Mouse (Mus musculus) midbrain, embryonic 11.5 days (tissue): ENCODE data around the gene Wrnip1. TPM values are rescaled to one million over a fixed set of nuclear protein-coding genes. Genes with fewer than 3 reads are reported as not detected.

Experiments
- ATAC-seq: fragments of 200-750 bp; cut with Nextera tagmentation; 2 replicates; pipeline ENCODE4 v1.8.0; 2017; ENCODE audit warnings: moderate TSS enrichment, moderate library complexity; ENCODE audit not compliant: low FRiP score
- DNase-seq: peaks from one replicate; pipeline ENCODE4 v3.0.0; 2015; ENCODE audit warnings: low spot score; ENCODE audit errors: missing footprints
- H3K27ac ChIP-seq: fragments of 300-500 bp; sonication (generic); 2 replicates; pipeline ENCODE4 v1.5.1; 2014; ENCODE audit warnings: low read depth, low read length
- H3K27me3 ChIP-seq: fragments of 300-500 bp; sonication (generic); 2 replicates; pipeline ENCODE4 v1.6.1; 2014; ENCODE audit warnings: mild to moderate bottlenecking, low read length, moderate library complexity, mixed read lengths; ENCODE audit not compliant: control insufficient read depth, insufficient read depth
- H3K36me3 ChIP-seq: fragments of 300-500 bp; sonication (generic); 2 replicates; pipeline ENCODE4 v1.6.1; 2014; ENCODE audit warnings: mild to moderate bottlenecking, low read length, moderate library complexity, mixed read lengths; ENCODE audit not compliant: control insufficient read depth, insufficient read depth
- H3K4me1 ChIP-seq: fragments of 300-500 bp; sonication (generic); 2 replicates; pipeline ENCODE4 v1.6.1; 2014; ENCODE audit warnings: low read length; ENCODE audit not compliant: control insufficient read depth, insufficient read depth
- H3K4me2 ChIP-seq: fragments of 300-500 bp; sonication (generic); 2 replicates; pipeline ENCODE4 v1.6.1; 2014; ENCODE audit warnings: mild to moderate bottlenecking, moderate library complexity
- H3K4me3 ChIP-seq: fragments of 300-500 bp; sonication (generic); 2 replicates; pipeline ENCODE4 v1.5.1; 2014; ENCODE audit warnings: low read depth, low read length
- H3K9ac ChIP-seq: fragments of 300-500 bp; sonication (generic); 2 replicates; pipeline ENCODE4 v1.6.1; 2014; ENCODE audit warnings: low read length
- H3K9me3 ChIP-seq: fragments of 300-500 bp; sonication (generic); 2 replicates; pipeline ENCODE4 v1.6.1; 2016; ENCODE audit warnings: low read length; ENCODE audit not compliant: control insufficient read depth
- WGBS: fragments of 180-500 bp; shearing (Covaris S2); extraction: QIAGEN DNeasy Blood & Tissue Kit; methylation state at CpG from one replicate; pipeline ENCODE4 v1.1.7; 2014; 5-methylcytosine and 5-hydroxymethylcytosine counted together
- polyA plus RNA-seq: library from polyadenylated mRNA; unstranded; fragments of >200 nt; fragmentation: Nextera tagmentation; extraction: Ambion mirVana; gene quantifications from 2 replicates; pipeline ENCODE4 v1.2.1, GENCODE M21; 2014

Wrnip1 gene
- polyA plus RNA-seq, 1 experiment from 2014 or later = 17.2 TPM

- H3K4me1 ChIP-seq = no peaks in the 10 kb centered on the region
- no peak overlapping the region for H3K4me2 ChIP-seq
- peaks cover 4% of the 10 kb centered on the region; the same call in 1 of the 2 replicates for H3K36me3 ChIP-seq
- 85% methylated on average over 6 of the region's 6 CpGs for WGBS
- no peak overlapping the region for H3K9ac ChIP-seq
- ATAC-seq = no peak
- no peak for DNase-seq
- H3K9me3 ChIP-seq = no peaks in the 10 kb centered on the region
- H3K4me3 ChIP-seq = no peak overlapping the region
- no peak overlapping the region for H3K27ac ChIP-seq
- H3K27me3 ChIP-seq = no peaks in the 10 kb centered on the region
Measured at GRCm38 (mm10) chr13:32824377-32825330, 22.8 kb downstream of the Wrnip1 start.

GRCm38 (mm10) chr13:32825546-32825945, 23.7 kb downstream of the Wrnip1 start:
- Histone ChIP-seq H3K27ac (no peak overlapping the region), H3K4me3 (no peak overlapping the region), H3K27me3 (no peaks in the 10 kb centered on the region), H3K9me3 (no peaks in the 10 kb centered on the region), H3K4me1 (no peaks in the 10 kb centered on the region), H3K9ac (no peak overlapping the region), H3K4me2 (no peak overlapping the region), H3K36me3 (no peaks in the 10 kb centered on the region)
- ATAC-seq = no peak
- no peak for DNase-seq
- WGBS = 93% methylated on average over 8 of the region's 8 CpGs

- WGBS = 92% methylated on average over 3 of the region's 3 CpGs
- ATAC-seq = peak; percentile 16
Measured at GRCm38 (mm10) chr13:32827111-32827822, 25.4 kb downstream of the Wrnip1 start.

GRCm38 (mm10) chr13:32827951-32828350, 26.1 kb downstream of the Wrnip1 start:
- no peak overlapping the region for H3K4me3 ChIP-seq
- no peaks in the 10 kb centered on the region for H3K9me3 ChIP-seq
- ATAC-seq (peak; percentile 65), DNase-seq (peak; percentile 88)
- H3K27ac ChIP-seq = no peak overlapping the region
- no peaks in the 10 kb centered on the region for H3K4me1 ChIP-seq
- H3K9ac ChIP-seq = no peak overlapping the region
- WGBS = 67% methylated on average over 4 of the region's 4 CpGs
- no peak overlapping the region for H3K4me2 ChIP-seq
- no peaks in the 10 kb centered on the region for H3K27me3 ChIP-seq
- H3K36me3 ChIP-seq = no peaks in the 10 kb centered on the region

More at GRCm38 (mm10) chr13:32827111-32827822, 25.4 kb downstream of the Wrnip1 start:
- no peaks in the 10 kb centered on the region for H3K36me3 ChIP-seq
- H3K4me3 ChIP-seq = no peak overlapping the region
- H3K27me3 ChIP-seq = no peaks in the 10 kb centered on the region
- no peak overlapping the region for H3K4me2 ChIP-seq
- H3K4me1 ChIP-seq = no peaks in the 10 kb centered on the region
- H3K9me3 ChIP-seq = no peaks in the 10 kb centered on the region
- H3K27ac ChIP-seq = no peak overlapping the region
- DNase-seq = no peak
- no peak overlapping the region for H3K9ac ChIP-seq

GRCm38 (mm10) chr13:32828886-32829285, 27.0 kb downstream of the Wrnip1 start:
- WGBS = 91% methylated on average over 4 of the region's 4 CpGs

GRCm38 (mm10) chr13:32831505-32832273, 29.9 kb downstream of the Wrnip1 start:
- Histone ChIP-seq H3K27ac (no peak overlapping the region), H3K4me3 (no peak overlapping the region), H3K27me3 (no peaks in the 10 kb centered on the region), H3K4me2 (no peak overlapping the region), H3K9ac (no peak overlapping the region), H3K4me1 (no peaks in the 10 kb centered on the region), H3K36me3 (no peaks in the 10 kb centered on the region), H3K9me3 (no peaks in the 10 kb centered on the region)
- no peak for ATAC-seq
- no peak for DNase-seq
- WGBS = 84% methylated on average over 3 of the region's 3 CpGs

More at GRCm38 (mm10) chr13:32828886-32829285, 27.0 kb downstream of the Wrnip1 start:
- H3K4me1 ChIP-seq = no peaks in the 10 kb centered on the region
- H3K4me3 ChIP-seq = no peak overlapping the region
- ATAC-seq (no peak), DNase-seq (no peak)
- H3K9me3 ChIP-seq = no peaks in the 10 kb centered on the region
- H3K36me3 ChIP-seq = no peaks in the 10 kb centered on the region
- no peak overlapping the region for H3K27ac ChIP-seq
- H3K27me3 ChIP-seq = no peaks in the 10 kb centered on the region
- no peak overlapping the region for H3K9ac ChIP-seq
- H3K4me2 ChIP-seq = no peak overlapping the region

- ATAC-seq (no peak), DNase-seq (no peak)
- Histone ChIP-seq H3K9me3 (no peaks in the 10 kb centered on the region), H3K4me2 (no peak overlapping the region), H3K27me3 (no peaks in the 10 kb centered on the region), H3K36me3 (no peaks in the 10 kb centered on the region), H3K4me1 (no peaks in the 10 kb centered on the region), H3K27ac (no peak overlapping the region), H3K4me3 (no peak overlapping the region), H3K9ac (no peak overlapping the region)
- WGBS = 77% methylated on average over 3 of the region's 3 CpGs
Measured at GRCm38 (mm10) chr13:32832776-32833175, 30.9 kb downstream of the Wrnip1 start.

- Histone ChIP-seq H3K4me3 (no peak overlapping the region), H3K4me1 (no peaks in the 10 kb centered on the region), H3K4me2 (no peak overlapping the region), H3K27ac (no peak overlapping the region), H3K36me3 (no peaks in the 10 kb centered on the region), H3K9ac (no peak overlapping the region), H3K27me3 (no peaks in the 10 kb centered on the region), H3K9me3 (no peaks in the 10 kb centered on the region)
- DNase-seq = no peak
- ATAC-seq = no peak
- WGBS = 79% methylated on average over 6 of the region's 6 CpGs
Measured at GRCm38 (mm10) chr13:32833237-32833636, 31.4 kb downstream of the Wrnip1 start.
